Mouse (Mus musculus) cerebellum, adult 2 months (tissue): ENCODE measurements around the gene Slc19a2.

Experiments
- CTCF ChIP-seq: fragments of 200-500 bp; IDR thresholded peaks from 2 replicates; pipeline ENCODE4 v1.5.1; 2011; ENCODE audit warnings: low read depth, mild to moderate bottlenecking, control low read depth, low read length, moderate library complexity, borderline replicate concordance; ENCODE audit not compliant: insufficient read depth
- POLR2A ChIP-seq: fragments of 200-500 bp; IDR thresholded peaks from 2 replicates; pipeline ENCODE4 v1.6.1; 2011; ENCODE audit warnings: low read length, control low read depth, borderline replicate concordance; ENCODE audit not compliant: insufficient read depth

GRCm38 (mm10) chr1:164292040-164292439 lies 43.2 kb downstream of the Slc19a2 start:
- TF ChIP-seq CTCF: no peak
- TF ChIP-seq POLR2A: no peak
